Mouse (Mus musculus): Measurements from ENCODE around the gene Kbtbd7.
"Not testable (repeated sequence)": the region's sequence is repeated elsewhere in the genome, so short reads cannot be mapped to it uniquely, and the experiment has no call there.

- TF ChIP-seq CTCF, EP300 (IDR thresholded peaks at IDR 0.05; ENCODE audit: low read depth): not testable (repeated sequence)
Measured at GRCm38 (mm10) chr14:79452591-79452934, 26.3 kb downstream of the Kbtbd7 start.

Measured in liver, postnatal 0 days (tissue).